Mouse (Mus musculus) frontal cortex, postnatal 25 days (tissue): ENCODE measurements at regions not wholly inside any gene's neighbourhood (a gene's known extent, or its start where the extent isn't known, plus 50 kb on each side); places are given as distances from the start of the nearest gene placed in this dataset.

ENCODE experiments used
- DNase-seq, 2 experiments: peaks; one replicate each; pipeline ENCODE4 v3.0.0; 2022; ENCODE audit warnings: low spot score in 2 of 2

DNA sequence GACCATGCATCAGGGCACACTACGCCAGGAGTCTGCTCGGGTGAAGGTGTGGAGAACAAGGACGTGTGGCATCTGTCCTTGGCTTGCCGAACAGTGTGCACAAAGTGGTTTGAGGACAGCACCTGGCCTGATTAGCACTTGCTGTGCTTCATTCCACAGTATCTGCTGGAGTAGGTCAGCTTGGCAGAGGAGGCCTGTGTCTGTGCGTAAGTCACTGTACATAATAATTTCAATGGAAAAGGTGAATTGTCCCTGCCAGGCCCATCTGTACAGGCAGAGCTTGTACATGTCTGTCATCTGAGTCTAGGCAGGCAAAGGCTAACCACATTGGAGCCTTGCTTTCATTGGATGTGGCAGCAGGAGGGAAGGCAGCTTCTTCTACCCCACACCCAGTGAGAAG, 979.5 kb upstream of the Car8 start:
- DNase-seq, result no peak

DNA sequence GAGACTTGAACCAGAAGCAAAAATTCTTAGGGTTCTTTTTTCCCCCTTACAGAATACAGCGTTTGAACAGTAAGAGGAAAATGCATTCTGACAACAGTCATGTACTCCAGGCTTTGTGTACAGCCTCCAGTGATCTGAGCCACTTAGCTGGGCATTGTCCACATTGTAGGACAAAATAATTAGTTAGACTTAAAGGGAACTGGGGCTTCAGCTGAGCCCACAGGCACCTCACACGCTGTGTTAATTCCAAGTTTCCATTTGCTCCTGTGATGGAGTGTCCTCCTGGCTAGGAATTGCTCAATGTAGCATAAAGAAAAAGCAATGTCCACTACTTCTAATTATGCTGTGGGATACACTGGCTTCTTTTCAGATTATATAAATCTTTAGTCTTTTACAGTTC, 969.8 kb upstream of the Car8 start:
- no peak for DNase-seq

DNA sequence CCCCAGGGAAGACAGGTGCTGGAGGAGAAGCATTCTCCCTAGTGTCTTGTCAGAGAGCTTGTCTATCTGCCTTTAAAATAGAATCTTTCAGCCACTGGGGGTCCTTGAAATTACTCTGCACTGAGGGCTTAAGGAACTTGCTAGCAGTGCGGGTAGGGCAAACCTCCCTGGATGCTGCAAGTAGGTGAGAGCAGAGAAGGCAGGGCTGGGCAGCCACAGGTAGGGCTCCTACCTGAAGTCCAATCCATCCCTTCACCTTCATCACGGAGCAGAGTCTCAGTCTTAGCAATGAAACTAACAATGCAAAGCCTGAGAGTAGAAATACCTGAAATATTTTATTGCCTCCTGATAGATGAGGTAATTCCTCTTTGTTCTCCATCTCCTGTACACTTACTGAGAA, 961.2 kb upstream of the Car8 start:
- DNase-seq, result no peak

DNA sequence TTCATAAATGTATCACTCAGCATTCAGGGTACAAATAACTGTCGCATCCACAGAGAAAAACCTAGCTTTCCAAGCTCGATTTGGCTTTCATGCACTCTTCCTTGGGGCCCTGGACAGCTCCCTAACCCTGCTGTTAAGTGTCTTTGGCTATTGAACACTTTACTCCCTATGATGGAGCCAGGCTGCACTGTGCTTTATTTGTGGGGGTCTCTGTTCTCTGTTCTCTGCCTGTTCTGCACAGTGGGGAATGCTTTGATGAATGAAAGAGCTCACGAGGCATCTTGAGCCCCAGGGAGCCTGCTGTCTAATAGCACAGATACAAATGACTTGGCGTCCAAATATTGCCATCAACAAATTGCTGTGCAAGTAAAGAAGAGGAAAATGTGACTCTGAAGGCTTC, 957.6 kb upstream of the Car8 start:
- no peak for DNase-seq

DNA sequence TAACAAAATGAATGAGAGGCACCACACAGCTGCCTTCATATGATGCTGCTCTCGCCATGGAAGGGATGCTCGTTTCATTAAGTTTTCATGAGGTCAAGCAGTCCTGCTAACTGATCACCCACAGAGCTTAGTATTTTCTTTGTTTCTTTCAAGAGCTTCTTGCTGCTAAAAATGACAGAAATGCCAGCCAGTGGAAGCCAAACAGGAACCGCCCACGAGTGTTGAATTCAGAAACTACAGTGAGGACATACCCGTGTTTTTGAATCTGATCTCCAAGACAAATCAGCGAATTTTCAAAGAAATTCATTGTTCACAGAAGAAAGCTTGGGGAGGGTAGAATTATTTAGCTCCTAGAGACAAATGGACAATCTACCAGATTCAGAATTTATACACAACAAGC, 954.3 kb upstream of the Car8 start:
- DNase-seq, result no peak

DNA sequence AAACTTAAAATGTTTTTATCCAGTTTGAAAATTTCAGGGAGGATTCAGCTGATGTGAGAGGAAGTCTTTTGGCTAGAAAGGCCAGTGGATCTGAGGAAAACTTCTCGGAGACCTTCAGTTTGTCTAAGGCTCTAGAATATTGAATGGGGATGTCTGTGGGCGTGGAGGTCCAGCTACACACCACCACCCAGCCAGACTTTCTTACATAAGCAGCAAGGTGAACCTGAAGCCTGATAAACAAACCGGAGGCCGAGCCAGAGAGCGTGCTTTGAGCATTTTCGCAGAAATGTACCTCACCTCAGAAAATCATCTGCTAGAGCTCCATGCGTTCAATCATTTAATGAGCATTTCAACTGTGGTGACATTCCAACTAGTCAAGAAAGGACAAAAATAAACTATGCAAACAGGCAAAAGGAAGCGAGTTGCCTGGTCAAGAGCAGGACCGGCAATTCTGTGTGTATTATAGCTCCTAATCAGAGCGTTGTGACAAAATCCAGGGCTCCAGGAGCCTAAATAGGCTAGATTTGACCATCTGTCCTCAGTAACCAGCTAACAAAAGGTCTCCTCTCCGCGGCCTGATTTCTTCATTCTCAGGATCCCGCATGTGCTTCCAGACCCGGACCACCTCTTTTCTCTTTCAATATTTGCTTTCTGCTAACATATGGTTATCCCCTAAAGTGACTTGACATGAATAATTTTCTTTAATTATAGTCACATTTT, 946.5 kb upstream of the Car8 start:
- DNase-seq, result no peak

DNA sequence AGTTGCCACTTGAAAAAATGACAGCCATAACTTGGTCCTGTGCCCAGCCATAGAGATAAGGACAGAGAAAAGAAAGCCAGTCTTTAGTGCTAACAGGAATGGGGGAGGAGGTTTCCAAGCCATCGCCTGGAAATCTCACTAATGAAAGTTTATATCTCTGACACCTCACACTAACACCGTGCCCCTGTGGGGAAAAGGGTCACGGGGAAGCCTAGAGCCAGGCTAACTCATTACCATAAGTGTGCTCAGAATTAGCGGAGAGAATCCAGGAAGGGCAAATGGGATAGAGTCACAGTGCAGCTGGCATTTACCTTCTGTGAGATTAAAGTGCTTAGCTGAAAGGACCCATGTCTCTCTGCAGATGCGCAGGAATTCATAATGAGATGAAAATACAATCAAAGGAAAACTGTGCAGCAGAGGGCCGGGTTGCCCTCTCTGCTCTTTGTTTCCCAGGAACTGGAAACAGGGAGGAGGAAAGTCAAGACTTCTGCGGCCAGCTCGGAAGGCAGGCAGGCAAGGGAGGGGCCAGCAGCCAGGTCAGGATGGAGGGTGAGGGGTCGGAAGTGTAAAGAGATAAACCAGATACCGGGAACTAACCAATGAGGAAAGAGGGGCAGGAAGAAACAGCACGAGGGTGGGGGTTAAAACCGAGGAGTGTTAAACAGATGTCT, 945.7 kb upstream of the Car8 start:
- DNase-seq, result no peak

DNA sequence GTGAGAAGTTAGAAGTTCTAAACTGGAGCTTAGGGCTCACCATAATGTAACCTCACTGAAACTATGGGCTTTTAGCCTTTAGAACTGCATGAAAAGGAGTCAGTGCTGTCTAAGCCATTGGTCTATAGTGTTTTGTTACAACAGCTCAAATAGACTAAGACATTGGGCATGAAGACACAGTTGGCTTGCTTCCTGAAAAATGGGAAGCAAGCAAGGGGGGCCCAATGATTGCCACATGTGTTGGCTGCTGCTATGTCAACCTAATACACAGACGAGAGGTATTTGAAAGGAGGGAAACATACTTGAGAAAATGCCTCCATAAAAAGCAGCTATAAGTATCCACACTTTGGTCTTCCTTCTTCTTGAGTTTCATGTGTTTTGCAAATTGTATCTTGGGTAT, 935.5 kb upstream of the Car8 start:
- no peak for DNase-seq

DNA sequence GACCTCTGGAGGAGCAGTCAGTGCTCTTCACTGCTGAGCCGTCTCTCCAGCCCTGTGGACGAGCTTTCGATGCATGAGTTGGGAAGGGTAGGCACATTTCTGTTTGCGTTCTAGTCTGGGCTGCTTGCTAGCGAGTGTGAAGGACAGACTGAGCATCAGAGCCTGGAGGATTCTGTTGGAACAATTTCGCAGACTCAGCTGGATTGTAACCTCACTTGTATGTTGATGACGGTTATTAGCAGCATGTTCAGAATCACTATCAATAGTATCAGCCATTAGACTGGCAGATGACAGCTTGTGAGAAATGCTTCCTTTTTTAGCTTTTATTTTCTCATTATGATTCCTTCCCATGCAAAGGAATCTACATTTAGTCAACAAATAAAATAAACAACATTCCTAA, 923.5 kb upstream of the Car8 start:
- no peak for DNase-seq

DNA sequence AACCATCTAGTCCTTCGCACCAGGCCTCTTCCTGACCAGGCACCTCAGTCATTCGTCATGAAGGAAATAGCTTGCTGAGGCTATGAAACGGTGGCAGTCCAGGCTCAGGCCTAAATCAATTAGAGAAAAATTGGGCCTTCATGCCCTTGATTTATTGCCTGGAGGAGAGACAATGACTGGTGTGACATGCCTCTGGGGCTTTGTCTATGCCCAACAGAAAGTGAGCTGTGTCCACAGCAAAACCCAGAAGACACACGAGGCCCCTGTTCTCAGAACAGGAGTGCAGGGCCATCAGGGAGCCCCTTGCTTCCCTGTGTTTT, 922.9 kb upstream of the Car8 start:
- no peak for DNase-seq

DNA sequence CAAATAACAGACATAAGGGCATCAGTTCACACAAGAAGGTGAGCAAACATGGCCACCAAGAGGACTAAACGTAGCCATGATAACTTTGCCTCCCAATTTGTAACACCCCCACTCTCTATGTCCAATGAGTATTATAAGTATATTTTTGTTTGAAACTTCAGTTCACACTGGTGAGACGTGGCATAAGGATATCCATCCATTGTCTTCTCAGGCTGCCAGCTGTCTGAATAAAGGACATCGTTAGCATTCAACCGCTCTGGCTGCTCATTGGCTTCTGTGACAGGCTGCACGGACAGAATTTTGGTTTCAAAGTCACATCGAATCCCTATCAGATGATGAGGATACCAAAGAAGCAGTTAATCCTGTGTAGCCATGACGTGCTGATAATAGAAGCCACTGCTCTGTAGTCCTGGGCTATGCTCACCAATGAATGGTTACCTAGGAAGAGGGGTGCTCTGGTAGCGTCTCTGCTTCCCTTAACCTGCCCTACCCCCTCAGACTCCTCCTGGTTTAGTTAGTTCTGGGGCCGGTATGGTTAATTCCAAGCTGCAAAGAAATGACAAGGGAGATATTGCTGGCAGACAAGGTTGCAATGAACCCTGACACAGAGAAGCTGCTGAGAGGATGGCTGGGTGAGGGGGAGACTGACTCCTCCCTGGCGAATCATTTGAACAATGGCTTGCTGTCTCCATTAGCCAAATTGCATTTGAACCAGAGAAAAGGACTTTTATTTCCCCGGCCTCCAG, 922.4 kb upstream of the Car8 start:
- DNase-seq, result no peak

DNA sequence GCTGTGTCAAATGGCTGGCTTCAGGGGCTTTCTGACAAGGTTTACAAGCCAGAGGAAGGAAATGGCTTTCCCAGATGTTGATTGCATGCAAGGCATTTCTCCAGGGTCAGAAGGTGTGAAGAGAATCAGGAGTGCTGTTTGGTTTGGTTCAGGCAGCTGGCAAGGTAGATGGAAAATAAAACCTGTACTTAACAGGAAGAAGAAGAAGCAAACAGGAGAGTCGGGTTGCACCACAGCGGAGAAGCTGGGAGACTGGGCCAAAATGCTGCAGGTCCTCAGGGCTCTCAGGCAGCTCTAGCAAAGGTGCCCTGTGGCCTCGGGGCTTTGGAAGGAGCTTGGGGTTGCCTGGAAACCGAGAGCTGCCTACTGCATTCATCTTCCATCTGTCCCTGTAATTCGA, 908.9 kb upstream of the Car8 start:
- no peak for DNase-seq

DNA sequence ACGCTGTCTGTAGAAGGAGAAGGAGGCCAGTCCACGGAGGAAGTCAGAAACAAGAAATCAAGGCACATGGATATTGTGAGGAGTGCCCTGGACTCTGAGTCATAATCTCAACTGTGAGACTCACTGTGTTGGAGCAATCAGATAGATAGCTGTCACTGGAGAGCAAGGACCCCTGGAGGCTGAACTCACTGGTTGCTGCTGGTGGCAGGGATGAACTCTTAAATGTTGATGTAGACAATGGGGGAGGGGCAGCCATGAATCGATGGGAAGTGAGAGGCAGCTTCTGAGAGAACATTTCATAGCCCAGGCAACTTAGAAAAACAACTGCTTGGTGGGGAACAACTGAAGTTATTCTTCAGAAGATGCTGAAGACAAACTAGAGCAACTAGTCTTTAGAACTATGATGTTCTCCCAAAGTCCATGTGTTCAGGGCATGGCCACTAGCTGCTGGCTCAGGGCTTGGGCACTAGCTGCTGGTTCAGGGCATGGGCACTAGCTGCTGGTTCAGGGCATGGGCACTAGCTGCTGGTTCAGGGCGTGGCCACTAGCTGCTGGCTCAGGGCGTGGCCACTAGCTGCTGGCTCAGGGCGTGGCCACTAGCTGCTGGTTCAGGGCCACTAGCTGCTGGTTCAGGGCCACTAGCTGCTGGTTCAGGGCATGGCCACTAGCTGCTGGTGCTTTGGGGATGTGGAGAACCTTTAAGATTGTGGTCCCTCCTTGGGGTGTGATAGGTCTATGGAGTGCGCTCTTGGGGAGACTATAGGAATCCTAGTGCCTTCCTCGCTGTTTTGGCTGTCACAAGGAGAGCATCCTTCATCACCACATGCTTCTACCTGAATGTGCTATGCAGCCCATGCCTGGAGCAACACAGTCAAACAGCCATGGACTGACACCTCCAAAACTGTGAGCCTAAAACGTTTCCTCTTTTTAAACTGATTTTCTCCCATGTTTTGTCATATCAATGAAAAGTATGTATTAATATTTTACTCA, 905.7 kb upstream of the Car8 start:
- no peak for DNase-seq

DNA sequence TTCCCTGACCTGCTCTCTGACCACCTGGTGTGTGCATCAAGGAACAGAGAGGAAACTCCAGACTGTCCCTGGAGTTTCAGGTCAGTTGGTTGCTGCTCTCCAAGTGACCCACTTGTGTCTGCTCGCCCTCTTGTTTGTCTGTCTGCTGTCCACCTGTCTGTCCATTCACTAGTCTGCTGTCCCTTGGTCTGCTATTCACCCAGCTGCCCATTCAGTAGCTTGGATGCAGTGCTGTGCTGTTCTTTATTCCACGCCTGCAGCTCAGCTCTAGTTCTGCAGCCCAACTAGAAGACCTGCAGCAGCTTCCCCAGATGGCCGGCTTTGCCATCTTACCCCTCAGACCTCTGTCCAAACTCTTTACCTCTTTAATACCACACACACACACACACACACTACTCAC, 904.2 kb upstream of the Car8 start:
- DNase-seq, result no peak

DNA sequence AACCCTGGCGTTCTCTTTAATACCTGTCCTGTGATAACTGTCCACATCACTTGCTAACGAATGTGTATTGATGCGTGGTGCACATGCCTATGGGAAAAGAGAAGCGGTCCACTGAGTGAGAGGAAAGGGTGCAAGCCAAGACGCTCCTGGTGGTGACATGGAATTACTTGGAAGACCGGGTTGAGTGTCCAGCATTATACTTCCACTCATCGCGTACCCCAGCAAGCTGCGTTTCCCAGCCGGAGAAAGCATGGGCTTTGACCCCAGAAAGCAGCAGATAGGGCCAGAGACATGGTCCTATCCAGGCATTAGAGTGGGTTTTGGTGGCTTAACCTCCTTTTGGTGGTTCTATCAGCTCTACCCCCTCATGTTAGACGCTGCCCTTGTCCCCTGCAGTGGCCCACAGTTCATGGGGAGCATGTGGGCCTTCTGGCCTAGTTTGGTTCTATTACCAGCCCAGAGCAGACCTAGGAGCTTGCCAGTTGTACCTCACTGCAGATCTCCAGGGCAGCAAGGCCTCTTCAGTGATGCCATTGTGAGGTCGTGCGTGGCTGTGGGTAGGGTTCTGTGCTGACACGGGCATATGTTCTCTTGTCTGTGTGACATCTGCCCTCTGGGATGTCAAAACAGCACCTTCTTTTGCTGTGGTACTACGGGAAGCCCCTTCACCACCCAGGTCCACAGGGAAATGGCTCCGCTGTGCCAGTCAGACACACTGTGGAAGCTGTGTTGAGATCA, 903.3 kb upstream of the Car8 start:
- no peak for DNase-seq

DNA sequence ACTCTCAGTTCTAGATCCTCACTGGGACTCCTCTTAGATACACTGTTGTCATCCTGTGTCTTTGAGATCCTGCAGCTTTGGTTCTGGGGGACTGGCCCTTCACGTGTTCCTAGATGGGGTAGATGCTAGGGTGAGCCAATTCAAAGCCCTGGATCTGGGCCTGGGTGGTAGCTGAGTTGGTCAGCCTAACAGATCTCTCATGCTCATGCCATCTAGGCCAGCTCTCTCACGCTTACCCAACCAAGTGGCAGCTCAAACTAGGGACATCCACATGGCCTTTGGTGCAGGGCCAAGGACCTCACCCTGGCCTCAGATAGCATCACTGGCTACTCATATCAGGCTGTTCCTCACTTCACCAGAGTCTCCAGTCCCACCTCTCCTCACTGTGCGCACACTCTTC, 901.9 kb upstream of the Car8 start:
- no peak for DNase-seq

DNA sequence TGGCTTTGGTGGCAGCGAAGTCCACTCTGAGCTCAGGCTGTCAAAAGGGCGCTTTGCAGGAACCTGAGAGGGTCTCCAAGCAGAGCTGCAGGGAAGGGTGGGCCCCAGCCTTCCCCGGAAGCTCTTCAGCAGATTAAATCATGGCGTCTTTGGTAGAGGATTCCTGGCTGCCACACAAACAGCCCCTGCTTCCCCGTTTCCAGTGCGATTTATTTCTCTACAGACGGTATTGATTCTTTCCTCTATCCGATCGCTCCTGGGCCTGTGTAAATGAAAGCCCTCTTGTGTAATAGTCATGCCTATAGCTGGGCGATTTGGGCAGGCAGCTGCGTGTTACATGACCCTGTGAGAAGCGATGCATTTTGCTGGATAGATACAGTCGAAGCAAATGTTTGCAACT, 897.8 kb upstream of the Car8 start:
- no peak for DNase-seq

DNA sequence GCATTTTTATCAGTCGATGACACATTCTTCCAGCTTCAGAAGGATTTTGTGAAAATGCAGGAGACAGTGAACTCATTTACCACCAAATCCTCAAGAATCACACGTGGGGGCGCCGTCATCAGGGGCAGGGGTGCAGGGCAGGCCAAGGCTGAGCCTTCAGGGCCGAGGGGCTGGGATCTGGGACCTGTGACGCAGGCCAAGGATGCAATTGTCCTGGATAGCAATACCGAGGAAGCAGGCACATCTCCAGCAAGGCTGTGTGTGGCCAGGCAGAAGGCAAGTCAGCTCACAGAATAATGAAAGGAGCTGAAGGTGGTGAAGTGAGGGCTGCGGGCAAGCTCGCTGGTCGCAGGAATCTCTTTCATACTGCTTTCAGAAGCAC, 897.3 kb upstream of the Car8 start:
- DNase-seq, result peak in 1 of 2 experiments; percentile 39

DNA sequence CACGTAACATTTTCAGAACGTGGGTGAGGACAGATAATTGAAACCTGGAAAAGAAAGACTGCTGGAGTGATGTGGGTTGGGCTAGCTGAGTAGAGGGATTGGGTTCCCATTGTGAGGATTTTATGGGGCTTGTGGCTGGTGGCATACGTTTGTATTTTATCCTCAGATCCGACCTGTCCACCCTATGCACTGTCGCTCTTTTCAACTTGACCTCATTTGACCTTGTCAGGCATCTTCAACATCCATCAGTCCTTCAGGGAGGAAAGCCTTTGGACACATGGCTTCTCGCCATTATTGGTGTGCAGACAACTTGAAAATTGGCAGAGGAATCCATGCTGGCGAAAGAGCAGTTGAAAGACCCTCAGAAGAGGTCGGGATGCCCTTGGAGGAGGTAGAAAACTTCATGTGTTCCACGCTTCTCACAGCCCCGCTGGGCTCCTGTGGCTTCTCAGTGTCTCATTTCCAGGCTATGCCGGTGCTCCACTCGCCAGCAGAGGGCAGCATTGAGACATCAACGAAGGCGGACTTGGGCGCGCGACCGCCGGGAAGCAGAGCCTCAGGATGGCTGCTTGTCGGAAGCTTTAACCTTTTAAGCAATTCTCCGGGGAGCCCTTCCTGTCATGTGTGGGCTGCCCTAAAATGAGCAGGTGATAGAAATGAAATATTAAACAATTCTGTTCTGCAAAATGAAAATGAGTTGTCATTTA, 896.8 kb upstream of the Car8 start:
- DNase-seq, result peak; percentile 97 to 99

DNA sequence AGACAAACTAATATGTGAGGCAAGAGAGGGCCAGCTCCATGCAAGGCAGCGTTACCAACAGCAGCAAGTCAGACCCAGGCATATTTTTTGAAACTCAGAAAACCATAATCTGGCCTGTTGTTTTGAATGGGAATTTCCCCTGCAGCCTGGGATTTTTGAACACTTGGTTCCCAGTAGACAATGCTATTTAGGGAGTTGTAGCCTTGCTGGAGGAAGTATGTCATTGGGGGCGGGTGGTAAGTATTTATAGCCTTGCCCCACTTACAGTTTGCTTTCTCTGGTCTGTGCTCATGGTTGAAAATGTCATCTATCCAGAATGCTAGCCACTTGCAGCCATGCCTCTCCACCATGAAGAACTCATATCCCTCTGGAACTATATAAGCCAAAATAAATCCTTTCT, 894.9 kb upstream of the Car8 start:
- DNase-seq, result no peak
